Mouse (Mus musculus) forebrain, embryonic 12.5 days (tissue): Measurements from ENCODE around the gene Mgst3. TPM values are rescaled to one million over a fixed set of nuclear protein-coding genes. Genes with fewer than 3 reads are reported as not detected.

Experiments used
- microRNA-seq: library from miRNA; unstranded; fragments of <30 nt; microRNA quantifications from one replicate; pipeline ENCODE4, GENCODE M21; 2017
- polyA plus RNA-seq: library from polyadenylated mRNA; unstranded; fragments of >200 nt; fragmentation: Nextera tagmentation; extraction: Ambion mirVana; gene quantifications from 2 replicates; pipeline ENCODE4 v1.2.1, GENCODE M21; 2016

Gene Mgst3
- polyA plus RNA-seq, 1 experiment from 2014 or later, result 37.9 TPM

Small RNA genes within 50 kb of the gene (microRNA-seq; reads per million reads assigned to microRNA genes)
- gene Gm25911, result 4.1 reads per million, percentile 14 among the genes with 10 or more reads in this experiment

Other genes with a start within 250 kb of the Mgst3 start
- gene Uck2, start 108.5 kb downstream of the Mgst3 start, polyA plus RNA-seq, result 119 and 123 TPM in 2 replicates
- gene Tmco1, start 85.5 kb downstream of the Mgst3 start, polyA plus RNA-seq, result 68.3 and 70.9 TPM in 2 replicates
- gene Aldh9a1, start 43.9 kb downstream of the Mgst3 start, polyA plus RNA-seq, result 33.0 and 35.7 TPM in 2 replicates
- gene Lrrc52, start 72.9 kb upstream of the Mgst3 start, polyA plus RNA-seq, result not detected in 2 replicates
- 3.1 and 3.8 TPM in 2 replicates for gene Rxrg, start 204.5 kb upstream of the Mgst3 start, polyA plus RNA-seq